Mouse (Mus musculus) right cerebral cortex, postnatal 25 days (tissue): ENCODE results near the gene Bhlhe23.

Experiments used
- DNase-seq: peaks from one replicate; pipeline ENCODE4 v3.0.0; 2022

Gene Bhlhe23

DNA sequence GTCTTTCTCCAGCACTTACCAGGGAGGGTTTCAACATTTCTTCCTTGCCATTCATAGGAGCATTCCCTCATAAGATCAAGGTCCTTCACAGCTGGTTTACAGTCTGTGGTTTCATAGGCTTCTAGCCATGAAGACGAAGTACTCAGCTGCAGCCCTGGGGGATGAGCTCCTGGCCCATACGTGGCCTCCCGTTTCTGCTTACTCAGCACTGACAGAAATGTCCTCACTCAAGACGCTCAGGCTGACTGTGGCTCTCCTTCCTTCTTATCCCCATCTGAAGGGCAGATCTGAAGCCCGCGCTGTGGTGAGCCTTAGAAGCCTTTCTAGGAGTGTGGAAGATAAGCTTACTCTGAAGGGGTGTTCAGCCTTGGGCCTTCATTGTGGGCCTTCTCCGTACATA, 11.0 kb downstream of the Bhlhe23 start:
- DNase-seq, result no peak

DNA sequence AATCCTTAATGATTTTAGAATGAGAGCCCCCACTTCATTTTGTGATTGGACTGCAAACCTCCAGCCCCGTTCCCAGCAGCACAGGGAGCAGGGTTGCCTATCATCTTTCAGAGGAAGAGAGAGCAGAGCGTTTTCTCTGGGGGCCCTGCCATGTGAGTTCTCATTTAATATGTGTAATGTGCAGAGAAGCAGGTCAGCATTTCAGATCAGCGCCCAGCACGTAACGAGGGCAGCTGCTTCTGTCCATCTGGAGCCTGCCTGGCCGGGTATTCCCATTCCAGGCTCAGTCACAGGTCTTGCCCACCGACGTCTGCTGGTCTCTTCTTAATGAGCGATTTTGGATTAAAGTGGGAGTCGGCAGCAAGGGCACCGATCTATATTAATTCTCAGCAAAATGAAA, 11.7 kb downstream of the Bhlhe23 start:
- no peak for DNase-seq

DNA sequence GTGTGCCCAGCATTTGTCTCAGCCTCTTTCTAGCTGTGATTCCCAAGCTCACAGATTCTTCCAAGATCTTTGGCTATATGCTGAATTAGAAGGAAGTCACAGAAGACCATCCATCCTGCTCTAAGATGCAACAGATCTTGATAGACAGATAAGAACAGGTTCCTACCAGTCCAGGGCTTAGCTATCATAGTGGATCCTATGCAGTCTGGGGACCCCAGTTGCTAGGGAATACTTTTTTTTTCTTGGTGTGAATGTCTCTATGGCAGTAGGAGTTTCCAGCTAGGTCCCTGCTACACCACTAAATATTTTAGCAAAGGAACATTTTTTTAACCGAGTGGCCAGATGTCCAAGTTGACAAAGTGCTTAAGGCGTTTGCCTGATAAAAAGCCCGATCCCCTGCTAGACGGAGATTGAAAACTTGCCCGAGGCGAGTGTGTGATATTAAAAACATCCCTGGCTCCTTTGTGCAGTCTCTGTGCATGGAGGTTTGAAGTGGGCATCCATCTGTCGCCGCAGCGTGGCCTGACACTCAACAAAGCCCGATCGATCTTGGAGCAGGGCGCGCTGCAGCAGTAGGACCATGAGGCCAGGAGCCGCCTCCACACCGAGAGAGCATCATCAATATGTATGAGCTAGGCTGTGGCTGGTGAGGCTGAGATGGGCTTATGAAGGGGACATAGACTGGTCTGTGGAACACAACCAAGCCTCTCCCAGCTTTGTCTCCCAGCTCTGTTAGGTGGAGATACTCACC, 18.0 kb downstream of the Bhlhe23 start:
- no peak for DNase-seq

DNA sequence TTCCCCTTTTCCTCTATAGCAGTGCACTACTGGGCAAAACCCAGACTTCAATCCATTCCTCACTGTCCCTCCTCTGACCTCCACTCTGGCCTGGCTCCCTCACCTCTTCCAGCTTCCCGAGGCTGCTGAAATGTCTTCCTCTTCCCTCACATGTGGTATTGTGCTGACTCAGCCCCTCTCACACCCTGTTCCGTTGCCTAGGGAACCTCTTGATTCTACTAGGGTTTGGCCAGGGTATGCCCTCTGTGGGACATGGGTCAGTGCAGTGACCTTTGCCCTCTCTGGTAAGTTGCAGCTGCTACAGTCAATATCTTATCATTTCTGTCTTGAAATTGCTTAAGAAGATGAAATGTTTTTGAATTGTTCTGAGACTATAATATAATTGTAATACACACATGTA, 19.9 kb downstream of the Bhlhe23 start:
- no peak for DNase-seq

DNA sequence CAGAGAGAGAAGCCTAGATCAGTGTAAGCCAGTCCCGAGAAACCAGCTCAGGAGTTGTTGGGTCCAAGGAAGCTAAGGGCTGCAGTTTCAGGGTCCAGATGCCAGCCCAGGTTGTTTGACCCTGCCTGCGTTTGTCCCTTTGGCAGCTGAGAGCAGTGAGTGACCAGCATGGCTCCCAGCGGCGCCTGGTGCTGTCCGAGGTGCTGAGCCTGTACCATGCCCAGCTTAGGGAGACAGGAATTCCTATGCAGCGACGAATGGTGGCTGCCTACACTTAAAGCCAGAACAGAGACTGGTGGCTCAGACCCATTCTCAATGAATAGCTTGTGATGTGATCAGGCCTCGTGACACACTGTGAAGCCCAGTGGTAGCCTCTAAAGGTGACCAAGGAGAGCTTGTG, 20.8 kb downstream of the Bhlhe23 start:
- DNase-seq, result no peak

DNA sequence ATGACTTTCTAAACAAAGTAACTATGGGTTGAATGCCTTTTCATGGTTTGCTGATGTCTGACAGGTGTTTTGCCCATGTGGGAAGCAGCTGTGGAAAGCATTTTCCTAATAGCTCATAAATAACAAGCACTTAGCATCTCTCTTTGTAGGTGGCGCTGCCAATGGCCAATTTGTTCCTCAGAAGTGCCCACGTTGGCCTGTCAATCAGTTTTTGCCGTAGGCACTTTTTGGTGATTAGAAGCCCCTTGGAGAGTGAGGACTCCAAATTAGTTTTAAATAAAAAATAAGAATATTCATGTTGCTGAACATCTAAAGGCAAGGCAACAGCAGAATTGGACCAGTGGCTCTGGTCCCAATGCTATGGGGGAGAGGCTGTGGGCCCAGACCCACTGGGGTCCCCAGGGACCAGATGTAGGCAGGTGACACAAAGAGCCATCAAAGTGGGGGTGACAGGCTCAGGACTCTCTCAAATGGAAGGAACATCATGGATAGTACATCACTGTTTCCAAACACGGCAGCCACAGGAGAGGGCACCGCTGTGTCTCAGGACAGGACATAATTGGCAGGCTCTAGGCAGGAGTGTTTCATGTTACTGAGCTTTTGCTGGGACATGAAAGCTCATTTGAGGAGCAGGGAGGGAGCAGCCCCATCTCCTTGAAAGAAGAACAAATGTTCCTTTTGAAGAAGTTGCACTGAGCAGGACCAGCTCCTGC, 21.6 kb downstream of the Bhlhe23 start:
- DNase-seq, result no peak

DNA sequence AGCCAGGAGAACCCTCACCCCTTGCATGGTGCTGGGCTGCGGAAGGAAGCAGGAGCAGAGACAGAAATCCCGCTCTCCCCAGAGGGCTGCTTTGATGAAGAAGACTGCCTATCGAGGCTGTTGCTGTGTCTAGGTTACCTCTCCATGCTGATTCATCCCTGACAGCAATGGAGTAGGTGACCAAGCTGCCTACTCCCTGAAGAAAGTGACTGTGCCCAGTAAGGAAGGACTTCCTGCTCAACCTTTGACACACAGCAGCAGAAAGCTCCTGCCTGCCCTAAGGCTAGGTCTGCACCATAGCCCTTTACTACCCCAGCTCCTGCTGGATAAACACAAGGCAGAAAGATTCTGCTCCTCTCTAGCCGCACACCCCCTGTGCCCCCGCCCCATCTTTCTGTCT, 27.8 kb downstream of the Bhlhe23 start:
- no peak for DNase-seq

DNA sequence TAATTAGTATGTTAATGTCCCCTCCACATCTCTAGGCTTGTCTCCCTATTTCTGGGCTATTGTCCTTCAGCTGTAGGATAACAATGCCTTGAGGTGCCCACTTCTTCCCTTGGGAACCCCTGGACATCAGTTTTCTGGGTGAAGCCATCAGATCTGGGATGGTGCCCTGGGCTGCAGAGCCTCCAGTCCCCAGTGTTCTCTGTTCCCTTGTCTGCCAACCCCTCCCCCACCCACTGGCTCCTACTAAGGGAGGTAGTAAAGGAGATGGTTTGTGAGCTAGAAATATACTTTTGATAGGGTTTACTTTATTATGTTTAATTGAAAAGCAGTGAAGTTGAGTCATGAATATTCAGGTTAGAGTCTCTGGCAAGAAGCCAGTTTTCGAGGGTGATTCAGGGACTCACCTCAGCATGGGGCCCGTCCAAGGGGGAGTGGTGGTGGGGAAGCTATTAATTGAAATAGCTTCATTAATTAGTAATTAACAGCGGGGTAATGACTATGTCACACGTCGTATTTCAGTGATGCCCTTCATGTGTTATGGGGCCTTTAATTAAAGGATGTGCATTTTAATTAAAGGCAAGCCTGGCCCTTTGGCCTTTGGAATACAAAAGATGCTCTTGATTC, 30.0 kb downstream of the Bhlhe23 start:
- no peak for DNase-seq

DNA sequence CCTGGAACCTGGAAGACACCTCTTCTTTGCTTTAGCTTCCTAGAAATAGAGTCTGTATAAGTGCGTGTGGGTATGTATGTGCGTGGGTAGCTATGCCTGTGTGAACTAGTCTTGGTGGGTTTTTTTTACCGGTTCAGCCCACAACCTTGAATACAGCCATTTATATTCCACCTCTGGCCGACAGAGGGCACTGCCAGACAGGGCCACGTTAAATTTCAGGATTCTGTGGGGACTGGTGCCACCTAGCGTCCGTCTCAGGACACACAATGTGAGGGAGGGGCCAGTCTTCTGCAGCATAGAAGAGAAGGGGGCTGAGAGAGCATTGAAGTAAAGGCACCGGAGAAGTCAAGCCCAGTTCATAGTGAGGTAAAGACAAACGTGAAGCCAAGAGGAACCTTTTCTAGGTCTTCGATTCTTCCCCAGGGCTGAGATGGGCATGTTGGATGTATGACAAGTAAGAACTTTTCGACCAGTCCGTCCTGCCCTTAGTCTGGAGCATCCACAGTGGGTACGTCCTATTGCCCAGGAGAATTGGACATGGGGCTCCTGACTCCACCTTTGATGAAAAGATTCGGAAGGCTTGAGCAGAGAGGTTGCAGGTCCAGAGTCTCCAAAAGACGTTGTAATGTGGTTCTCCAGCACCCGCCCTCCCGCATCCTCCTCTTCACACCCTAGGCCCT, 31.3 kb downstream of the Bhlhe23 start:
- peak; percentile 79 for DNase-seq

DNA sequence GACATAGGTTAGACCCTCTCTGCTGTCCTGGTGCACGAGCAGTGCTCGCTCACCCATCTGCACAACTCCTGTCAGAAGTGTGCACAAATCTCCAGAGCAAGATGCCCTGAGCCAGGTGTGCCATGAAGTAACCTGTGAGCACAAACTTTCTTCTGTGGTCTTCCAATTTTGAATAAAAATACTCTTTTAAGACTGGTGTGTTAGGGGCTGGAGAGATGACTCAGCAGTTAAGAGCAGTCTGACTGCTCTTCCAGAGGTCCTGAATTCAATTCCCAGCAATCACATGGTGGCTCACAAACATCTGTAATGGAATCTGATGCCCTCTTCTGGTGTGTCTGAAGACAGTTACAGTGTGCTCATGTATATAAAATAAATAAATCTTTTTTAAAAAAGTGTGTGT, 33.4 kb downstream of the Bhlhe23 start:
- no peak for DNase-seq

DNA sequence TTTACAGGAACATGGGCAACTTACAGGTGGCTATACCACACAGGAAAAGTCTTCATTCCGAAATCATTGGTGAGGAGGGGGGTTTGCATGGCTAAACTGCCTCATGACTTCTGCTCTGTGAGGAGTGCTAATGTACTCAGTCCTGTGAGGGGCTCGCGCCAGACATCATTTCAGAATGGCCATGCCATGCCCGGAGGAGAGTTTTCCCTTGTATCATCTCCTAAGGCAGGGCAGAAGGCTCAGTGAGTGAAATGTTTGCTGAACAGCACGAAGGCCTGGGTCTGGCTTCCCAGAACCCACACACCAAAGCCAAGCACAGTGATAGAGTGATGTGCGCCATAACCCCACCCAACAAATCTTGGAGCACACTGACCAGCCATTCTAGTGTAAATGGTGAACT, 33.9 kb downstream of the Bhlhe23 start:
- DNase-seq, result no peak

DNA sequence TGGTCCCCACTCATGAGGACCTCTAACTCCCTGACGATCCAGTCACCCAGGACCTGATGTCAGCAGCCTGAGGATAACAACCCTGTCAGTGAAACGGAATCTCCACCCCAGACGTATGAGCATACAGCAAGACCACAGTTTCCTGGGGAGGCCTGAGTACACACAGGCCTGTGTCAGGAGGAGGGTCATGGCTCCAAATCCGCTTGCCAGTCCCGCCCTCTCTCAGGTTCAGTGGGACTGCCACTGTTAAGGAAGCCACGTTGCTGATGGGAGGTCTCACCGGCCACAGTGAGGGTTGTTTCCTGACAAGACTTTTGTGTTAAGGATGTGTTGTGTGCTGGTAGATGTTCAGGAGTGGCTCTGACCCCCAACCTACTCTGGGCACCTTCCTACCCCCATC, 35.3 kb downstream of the Bhlhe23 start:
- DNase-seq, result no peak

DNA sequence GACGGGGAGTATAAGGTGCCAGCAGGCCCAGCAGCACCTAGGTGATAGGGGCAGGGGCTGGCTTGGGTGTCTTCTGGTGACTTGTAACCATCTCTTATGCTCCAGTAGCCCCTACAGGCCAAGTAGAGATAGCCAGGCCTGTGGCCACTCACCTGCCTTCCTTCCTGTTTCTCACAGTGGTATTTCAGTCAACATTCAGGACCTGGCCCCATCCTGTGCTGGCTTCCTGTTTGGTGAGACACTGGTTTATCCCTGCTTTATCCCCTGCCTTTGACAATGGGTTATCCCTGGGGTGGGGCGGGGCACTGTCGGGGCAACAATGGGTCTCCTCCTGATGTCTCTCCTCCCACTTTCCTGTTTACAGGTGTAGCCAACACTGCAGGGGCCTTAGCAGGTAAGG, 36.4 kb downstream of the Bhlhe23 start:
- no peak for DNase-seq

DNA sequence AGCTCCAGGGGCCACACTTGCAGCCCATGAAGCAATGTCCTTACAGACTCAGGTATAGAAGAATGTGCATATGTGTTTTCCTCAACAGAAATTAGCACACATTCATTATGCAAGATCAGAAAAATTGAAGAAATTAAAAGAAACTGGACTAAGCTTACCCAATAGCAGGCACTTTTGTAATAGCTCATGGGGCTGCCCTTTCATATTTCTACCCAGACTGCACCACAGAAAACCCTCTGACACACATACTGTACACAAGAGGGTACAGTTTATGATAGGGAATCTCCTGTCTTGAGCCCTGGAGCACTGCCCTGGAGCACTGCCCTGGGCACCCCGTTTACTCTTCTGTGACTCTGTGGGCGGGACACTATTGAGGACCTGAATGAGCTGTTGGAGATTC, 38.7 kb downstream of the Bhlhe23 start:
- DNase-seq, result no peak

DNA sequence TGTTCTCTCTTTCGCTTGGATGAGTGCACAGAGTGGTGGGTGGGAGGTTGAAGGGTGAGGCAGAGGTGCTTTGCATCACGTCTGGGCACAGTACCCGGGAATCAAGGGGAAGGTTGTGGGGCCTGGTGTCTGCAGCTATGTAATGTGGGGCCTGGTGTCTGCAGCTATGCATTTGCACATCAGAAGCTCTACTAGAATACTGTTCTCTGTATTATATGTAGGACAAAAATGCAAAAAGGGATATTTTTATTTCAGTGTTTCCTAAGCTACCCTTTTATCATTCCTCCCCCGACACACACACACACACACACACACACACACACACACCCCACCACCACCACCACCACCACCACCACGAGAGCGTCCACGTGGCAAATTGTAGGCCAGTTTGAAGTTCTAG, 41.5 kb downstream of the Bhlhe23 start:
- DNase-seq, result peak; percentile 10

DNA sequence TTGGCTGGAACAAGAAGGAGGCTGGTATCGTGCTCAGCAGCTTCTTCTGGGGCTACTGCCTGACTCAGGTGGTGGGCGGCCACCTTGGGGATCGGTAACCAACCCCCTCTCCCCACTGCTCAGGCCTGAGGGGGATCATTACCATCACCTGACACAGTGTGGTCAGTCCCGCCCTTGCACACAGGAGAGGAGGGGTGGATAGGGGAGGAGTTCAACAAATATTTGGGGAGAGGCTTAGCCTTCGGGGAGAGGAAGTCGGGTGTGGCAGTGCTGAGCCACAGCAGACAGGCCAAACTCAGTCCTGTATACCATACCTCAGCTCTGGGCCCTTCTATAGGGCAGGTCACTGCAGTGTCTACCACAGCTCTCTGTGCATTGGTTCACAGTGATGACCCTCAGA, 44.7 kb downstream of the Bhlhe23 start:
- no peak for DNase-seq

DNA sequence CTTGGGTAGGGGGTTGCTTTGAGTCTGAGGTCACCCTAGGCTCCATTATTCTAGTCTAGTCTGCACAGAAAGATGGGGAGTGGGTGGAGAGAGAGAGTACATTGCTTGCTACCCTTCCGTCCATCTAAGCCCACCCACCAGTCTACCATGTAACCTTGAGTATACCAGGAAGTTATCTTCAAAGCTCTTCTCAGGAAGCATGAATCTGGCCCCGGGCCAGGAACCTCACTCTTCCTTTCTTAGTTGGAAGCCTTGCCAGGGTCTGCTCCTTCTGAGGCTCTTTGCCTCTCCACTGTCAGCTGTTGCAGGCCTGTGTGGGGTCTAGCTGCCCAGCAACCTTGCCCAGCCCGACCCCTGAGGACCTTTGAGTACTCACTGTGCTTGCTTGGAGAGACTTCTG, 45.7 kb downstream of the Bhlhe23 start:
- DNase-seq, result no peak

DNA sequence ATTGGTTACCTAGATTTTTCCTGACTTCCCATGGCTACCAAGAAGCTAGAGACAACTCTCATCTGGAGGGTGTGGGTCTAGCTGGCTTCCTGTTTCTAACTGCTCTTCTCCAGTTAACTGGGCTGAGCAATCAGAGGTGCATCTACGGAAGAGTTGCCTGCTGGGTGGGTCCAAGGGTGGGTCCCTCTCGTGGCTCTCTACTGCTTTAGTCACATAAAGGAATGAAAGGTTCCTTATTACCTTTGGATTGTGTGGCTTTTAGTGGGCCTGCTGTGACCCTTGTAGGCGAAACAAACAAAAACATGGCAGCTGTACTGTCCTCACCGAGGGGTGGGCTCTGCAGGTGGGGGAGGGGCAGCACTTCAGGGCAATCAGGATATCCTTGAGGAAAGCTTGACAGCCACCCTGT, 49.1 kb downstream of the Bhlhe23 start:
- no peak for DNase-seq

DNA sequence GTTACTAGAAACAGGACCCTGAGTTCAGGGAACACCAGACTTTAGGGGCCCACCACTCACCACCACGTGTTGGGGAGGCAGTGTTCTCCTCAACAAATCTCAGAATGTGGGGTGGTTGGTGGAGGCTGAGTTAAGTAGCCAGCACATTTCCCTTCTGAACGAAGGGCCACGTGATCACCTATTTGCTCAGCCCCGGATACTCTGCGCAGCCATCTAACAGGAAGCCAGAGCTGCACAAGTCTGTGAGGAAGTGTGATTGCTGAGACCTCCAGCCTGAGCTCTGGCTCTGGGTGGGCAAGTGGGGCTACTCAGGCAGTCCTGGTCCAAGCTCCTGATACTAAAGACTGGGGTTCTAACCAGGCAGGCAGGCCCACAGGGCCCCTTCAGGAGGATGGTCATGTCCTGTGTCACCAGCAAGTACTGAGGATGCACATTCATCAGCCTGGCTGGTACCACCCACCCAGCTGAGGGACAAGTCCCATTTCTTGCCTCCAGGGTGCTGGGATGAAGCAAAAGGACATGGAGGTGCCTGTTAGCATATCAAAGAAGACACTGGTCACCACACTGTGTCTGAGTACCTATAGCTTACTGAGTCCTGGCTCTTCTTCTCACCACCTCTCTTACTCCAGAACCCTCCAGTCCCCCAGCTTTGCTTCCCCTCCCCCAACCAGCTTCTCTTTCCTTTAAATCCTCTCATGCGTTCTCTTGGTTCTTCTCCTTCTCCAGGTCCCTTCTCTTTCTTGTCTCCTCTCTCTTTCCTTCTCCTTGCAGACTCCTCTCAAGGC, 49.9 kb downstream of the Bhlhe23 start:
- DNase-seq, result no peak

DNA sequence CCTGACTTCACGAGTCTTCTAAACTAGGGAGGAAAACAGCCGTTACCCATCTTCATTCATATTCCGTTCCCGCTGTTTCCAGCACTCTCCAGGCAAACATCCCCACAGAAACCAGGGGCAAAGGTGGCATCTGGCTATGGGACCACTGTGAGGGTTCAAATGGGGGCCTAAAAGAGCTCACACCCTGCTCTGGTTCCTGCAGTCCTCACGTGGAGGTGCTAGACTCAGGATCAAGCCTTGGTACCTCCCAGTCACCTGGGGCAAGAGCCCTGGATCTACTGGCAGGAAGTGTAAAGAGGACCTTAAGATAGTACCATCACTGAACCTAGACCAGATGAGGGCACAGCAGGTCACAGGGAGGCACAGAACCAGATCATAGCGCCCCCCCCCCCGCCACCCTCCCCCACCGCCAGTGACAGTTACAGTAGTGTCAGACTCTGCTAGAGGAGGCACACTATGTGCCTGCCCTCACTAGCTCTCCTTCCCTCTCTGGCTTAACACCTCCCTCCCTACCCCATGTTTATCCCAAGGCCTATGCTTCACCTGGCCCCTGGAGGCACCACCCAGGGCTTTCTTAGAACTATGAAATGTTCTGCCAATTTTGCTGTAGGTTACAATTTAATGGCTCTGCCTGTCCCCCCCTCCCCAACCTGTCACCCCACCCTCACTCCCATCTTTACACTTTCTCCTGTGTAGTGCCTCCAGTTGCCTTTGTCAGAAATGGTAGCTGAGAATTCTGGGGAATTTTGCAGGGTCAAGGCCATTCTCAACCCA, 50.7 kb downstream of the Bhlhe23 start:
- DNase-seq, result no peak

DNA sequence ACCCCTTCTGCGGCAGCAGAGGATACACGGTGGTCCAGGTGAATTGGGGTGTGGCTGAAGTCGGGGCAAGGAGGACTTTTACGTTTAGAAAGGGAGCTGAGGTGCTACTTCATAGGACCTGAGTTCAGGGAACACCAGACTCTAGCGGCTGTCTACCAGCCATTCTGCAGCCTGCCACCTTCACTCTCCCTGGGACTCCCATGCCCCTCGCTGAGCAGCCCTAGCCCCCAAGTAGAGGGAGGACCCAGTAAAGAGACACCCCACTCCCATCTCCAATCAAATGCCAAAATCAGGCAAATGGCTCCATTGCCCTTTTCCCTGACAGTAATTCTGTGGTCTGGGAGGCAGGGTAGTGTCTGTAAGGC, 51.3 kb downstream of the Bhlhe23 start:
- no peak for DNase-seq
